Mouse (Mus musculus) cortical plate, adult 2 months (tissue): ENCODE measurements around the gene S100pbp.

Experiments used
- CTCF ChIP-seq: fragments of 200-500 bp; IDR thresholded peaks from 2 replicates; pipeline ENCODE4 v1.5.1; 2011; ENCODE audit warnings: mild to moderate bottlenecking, control low read depth, low read length; ENCODE audit not compliant: insufficient read depth; ENCODE audit errors: extremely low read depth
- POLR2A ChIP-seq: fragments of 200-500 bp; IDR thresholded peaks from 2 replicates; pipeline ENCODE4 v1.6.1; 2011; ENCODE audit warnings: mild to moderate bottlenecking, low read length, control low read depth; ENCODE audit not compliant: insufficient read depth; ENCODE audit errors: extremely low read depth

GRCm38 (mm10) chr4:129108624-129109023 is 80.9 kb downstream of the S100pbp start:
- TF ChIP-seq CTCF (no peak), POLR2A (no peak)
